Mouse (Mus musculus) midbrain, embryonic 12.5 days (tissue): ENCODE results near the gene Safb. TPM values are rescaled to one million over a fixed set of nuclear protein-coding genes. Genes with fewer than 3 reads are reported as not detected.

ENCODE experiments used
- ATAC-seq: fragments of 200-750 bp; cut with Nextera tagmentation; 2 replicates; pipeline ENCODE4 v1.8.0; 2017; ENCODE audit warnings: low read depth, moderate TSS enrichment, moderate library complexity; ENCODE audit not compliant: low FRiP score
- H3K27ac ChIP-seq: fragments of 300-500 bp; sonication (generic); replicated peaks from 2 replicates; pipeline ENCODE4 v1.5.1; 2016; ENCODE audit warnings: mild to moderate bottlenecking
- H3K27me3 ChIP-seq: fragments of 300-500 bp; sonication (generic); 2 replicates; pipeline ENCODE4 v1.6.1; 2016; ENCODE audit warnings: mild to moderate bottlenecking
- H3K36me3 ChIP-seq: fragments of 300-500 bp; sonication (generic); 2 replicates; pipeline ENCODE4 v1.6.1; 2016
- H3K4me1 ChIP-seq: fragments of 300-500 bp; sonication (generic); 2 replicates; pipeline ENCODE4 v1.6.1; 2016
- H3K4me2 ChIP-seq: fragments of 300-500 bp; sonication (generic); replicated peaks from 2 replicates; pipeline ENCODE4 v1.6.1; 2016; ENCODE audit warnings: mild to moderate bottlenecking, moderate library complexity
- H3K4me3 ChIP-seq: fragments of 300-500 bp; sonication (generic); 2 replicates; pipeline ENCODE4 v1.5.1; 2016; ENCODE audit warnings: mild to moderate bottlenecking
- H3K9ac ChIP-seq: fragments of 300-500 bp; sonication (generic); replicated peaks from 2 replicates; pipeline ENCODE4 v1.6.1; 2016; ENCODE audit warnings: mild to moderate bottlenecking, moderate library complexity
- H3K9me3 ChIP-seq: fragments of 300-500 bp; sonication (generic); 2 replicates; pipeline ENCODE4 v1.6.1; 2016; ENCODE audit warnings: mild to moderate bottlenecking
- WGBS: fragments of 180-500 bp; shearing (Covaris S2); methylation state at CpG from one replicate; pipeline ENCODE4 v1.1.7; 2016; 5-methylcytosine and 5-hydroxymethylcytosine counted together
- polyA plus RNA-seq: library from polyadenylated mRNA; unstranded; fragments of >200 nt; fragmentation: Nextera tagmentation; extraction: Ambion mirVana; gene quantifications from 2 replicates; pipeline ENCODE4 v1.2.1, GENCODE M21; 2016

The Safb gene
- 168 and 177 TPM in 2 replicates for polyA plus RNA-seq

DNA sequence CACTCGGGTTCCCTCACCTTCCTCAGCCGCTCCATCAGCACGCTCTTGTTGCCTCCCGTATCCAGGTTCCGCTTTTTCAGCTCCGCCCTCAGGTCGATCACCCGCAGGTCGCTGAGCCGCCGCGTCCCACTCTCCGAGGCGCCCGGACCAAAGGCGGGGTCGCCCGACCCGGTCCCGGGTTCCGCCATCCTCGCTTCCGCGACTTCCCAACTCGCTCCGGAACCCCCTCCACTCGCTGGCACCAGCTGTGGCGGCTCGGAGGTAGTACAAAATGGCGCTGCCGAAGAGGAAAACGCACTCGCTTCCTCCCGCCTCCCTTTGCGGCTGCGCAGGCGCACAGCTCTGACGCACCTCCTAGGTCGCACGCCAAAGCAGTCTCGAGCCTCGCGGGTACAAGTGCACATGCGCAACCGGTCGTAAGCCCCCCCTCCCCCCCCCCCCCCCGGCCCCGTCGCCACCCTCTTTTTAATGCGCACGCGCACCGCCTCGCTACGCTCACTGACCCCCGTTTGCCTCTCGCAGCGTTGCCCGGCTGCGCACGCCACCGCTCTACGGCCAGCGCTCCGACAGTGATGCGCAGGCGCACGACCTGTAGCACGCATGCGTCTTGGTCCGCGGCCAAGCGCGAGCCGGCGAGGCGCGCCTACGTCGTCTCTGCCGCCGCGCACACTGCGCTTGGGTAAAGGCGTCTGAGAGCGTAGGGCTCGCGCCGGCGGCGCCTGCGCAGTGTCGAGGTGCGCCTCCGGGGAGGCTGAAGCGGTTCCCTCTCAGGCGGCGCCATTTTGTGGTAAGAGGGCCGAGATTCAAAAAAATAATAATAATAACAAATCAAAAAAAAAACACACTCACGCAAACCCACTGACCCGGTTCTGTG lies at the start of gene Safb, which contains the start of gene Safb2:
Safb (plus strand) TSS at position 569 of the 874 bp plus-strand sequence.
Safb2 (minus strand) TSS at position 329 of the 874 bp plus-strand sequence.
- Histone ChIP-seq H3K36me3 (peaks cover 62% of the 10 kb centered on the region), H3K27ac (peak within 1 kb of the TSS; percentile 94), H3K4me1 (peaks cover 46% of the 10 kb centered on the region), H3K27me3 (no peaks in the 10 kb centered on the region), H3K9ac (peak within 1 kb of the TSS; percentile 86), H3K4me2 (peak within 1 kb of the TSS; percentile 87), H3K9me3 (no peaks in the 10 kb centered on the region), H3K4me3 (peak within 1 kb of the TSS; percentile 93)
- ATAC-seq: peak; percentile 96
- WGBS: under 1% methylated on average over 93 of the region's 101 CpGs

DNA sequence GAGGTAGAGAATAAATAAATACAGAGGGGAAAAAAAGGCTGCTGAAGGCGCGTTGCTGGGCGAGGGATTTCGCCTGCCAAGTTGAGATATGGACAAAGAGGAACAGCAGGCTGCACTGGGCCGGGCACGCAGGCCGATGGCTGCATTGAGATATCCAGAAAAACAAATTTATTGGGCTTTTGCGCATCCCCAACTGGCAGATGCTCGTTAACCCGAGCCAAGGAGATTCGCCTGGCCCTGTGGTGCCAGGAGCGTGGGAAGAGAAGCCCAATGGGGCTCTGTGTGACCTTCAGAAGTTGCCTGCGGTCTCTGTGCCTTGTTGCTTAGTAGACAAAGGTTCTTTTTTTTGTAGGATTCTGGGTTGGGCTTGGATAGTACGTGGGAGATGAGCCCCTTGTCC lies 48.4 kb upstream of the Safb start:
- Histone ChIP-seq H3K4me2 (no peak overlapping the region), H3K9ac (no peak overlapping the region), H3K36me3 (no peaks in the 10 kb centered on the region), H3K4me3 (no peak overlapping the region), H3K4me1 (peaks cover 34% of the 10 kb centered on the region), H3K9me3 (no peaks in the 10 kb centered on the region), H3K27me3 (no peaks in the 10 kb centered on the region), H3K27ac (peak overlapping the region; percentile 74)
- ATAC-seq: no peak
- WGBS: 38% methylated on average over 14 of the region's 14 CpGs

DNA sequence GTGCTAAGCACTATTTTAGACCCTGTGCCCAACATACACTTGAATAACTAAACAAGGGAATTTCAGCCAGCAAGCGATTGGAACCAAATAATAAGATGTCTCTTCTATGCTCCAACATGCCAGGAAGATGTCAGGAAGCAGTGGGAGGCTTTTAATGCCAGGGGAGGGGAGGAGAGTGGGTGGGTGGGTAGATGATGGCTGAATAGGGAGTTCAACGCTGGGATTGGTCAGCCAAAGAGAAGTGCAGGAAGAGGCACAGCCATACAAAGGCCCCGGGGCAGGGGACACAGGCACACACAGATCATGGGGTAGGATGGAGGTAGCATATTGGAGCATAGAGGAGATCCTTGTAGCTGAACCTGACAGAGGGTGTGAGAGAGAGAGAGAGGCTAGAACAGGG lies 47.8 kb upstream of the Safb start:
- ATAC-seq: 0 out of 2 replicates have a peak, but pooled peaks have one; percentile 5
- no peak overlapping the region for H3K4me2 ChIP-seq
- no peaks in the 10 kb centered on the region for H3K9me3 ChIP-seq
- no peaks in the 10 kb centered on the region for H3K27me3 ChIP-seq
- no peak overlapping the region for H3K9ac ChIP-seq
- H3K4me3 ChIP-seq: no peak overlapping the region
- WGBS: 49% methylated on average over 3 of the region's 3 CpGs
- peak overlapping the region; percentile 74 for H3K27ac ChIP-seq
- no peaks in the 10 kb centered on the region for H3K36me3 ChIP-seq
- peaks cover 34% of the 10 kb centered on the region for H3K4me1 ChIP-seq

DNA sequence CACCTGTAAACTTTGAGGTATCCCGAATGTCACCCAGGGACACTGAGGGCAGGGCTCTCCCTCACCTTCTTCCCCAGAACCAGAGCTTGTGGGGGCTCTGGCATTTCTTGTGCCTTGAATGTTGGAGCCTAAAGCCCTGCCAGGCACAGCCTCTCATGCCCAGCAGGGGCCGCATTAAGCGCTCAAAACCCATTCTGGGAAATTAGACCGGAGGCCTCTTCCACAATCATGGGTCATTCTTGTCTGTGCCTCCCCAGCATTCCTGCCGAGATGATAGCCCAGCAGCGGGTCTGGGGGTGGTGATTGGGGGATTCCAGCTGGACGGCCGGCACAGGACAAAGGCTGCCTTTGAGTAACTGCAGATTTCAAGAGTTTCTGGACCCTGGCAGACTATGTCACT lies 46.7 kb upstream of the Safb start:
- Histone ChIP-seq H3K27ac (peak overlapping the region; percentile 63), H3K9ac (no peak overlapping the region), H3K4me2 (no peak overlapping the region), H3K4me3 (no peak overlapping the region), H3K9me3 (no peaks in the 10 kb centered on the region), H3K36me3 (no peaks in the 10 kb centered on the region), H3K27me3 (no peaks in the 10 kb centered on the region; the same call in 1 of the 2 replicates), H3K4me1 (peaks cover 43% of the 10 kb centered on the region)
- peak; percentile 57 for ATAC-seq
- 9% methylated on average over 8 of the region's 8 CpGs for whole genome bisulfite sequencing

DNA sequence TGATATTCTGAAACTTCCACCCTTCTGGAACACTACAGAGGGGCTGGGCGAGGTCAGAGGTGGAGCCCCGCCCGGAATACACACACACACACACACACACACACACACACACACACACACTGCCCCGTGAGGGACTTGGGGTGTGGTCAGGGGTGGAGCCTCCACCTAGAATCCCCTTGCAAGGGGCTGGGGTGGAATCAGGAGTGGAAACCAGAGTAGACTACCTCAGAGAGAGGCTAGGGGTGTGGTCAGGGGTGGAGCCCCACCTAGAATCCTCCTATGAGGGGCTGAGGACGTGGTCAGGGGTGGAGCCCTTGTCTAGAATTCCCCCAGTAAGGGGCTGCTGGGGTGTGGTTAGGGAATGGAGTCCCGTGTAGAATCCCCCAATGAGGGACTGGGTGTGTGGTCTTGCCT lies 44.1 kb upstream of the Safb start:
- no peak for ATAC-seq

DNA sequence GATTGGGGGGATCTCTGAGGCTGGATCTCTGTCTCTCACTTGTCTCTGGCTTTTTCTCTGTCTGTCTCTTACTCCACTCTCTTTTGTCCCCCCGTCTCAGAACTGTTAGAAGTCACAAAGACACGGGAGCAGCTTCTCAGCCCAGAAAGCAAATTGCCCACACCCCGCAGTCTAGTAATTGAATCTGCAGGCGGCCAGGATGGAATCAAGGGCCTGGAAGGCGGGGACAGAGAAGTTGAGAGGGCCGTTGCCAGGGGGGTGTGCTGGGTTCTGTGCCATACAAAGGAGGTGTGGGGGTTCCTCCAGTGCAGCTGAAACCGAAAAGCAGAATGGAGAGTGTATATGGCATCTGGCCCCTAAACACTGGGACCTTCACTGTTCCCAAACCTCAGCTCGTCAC lies 41.9 kb upstream of the Safb start:
- no peaks in the 10 kb centered on the region for H3K9me3 ChIP-seq
- 37% methylated on average over 8 of the region's 8 CpGs for WGBS
- no peak overlapping the region for H3K9ac ChIP-seq
- ATAC-seq: no peak
- no peak overlapping the region for H3K4me3 ChIP-seq
- no peaks in the 10 kb centered on the region; the same call in 1 of the 2 replicates for H3K27me3 ChIP-seq
- H3K36me3 ChIP-seq: no peaks in the 10 kb centered on the region
- H3K4me2 ChIP-seq: no peak overlapping the region
- peaks cover 44% of the 10 kb centered on the region for H3K4me1 ChIP-seq
- H3K27ac ChIP-seq: peak overlapping the region; percentile 52; the same call in 1 of the 2 replicates

More for the DNA sequence above, 44.1 kb upstream of the Safb start:
- peaks cover 50% of the 10 kb centered on the region for H3K4me1 ChIP-seq
- H3K27me3 ChIP-seq: no peaks in the 10 kb centered on the region; the same call in 1 of the 2 replicates
- H3K9ac ChIP-seq: no peak overlapping the region
- 43% methylated on average over 6 of the region's 6 CpGs for WGBS
- H3K27ac ChIP-seq: no peak overlapping the region
- no peak overlapping the region for H3K4me2 ChIP-seq
- no peak overlapping the region for H3K4me3 ChIP-seq
- H3K36me3 ChIP-seq: no peaks in the 10 kb centered on the region
- no peaks in the 10 kb centered on the region for H3K9me3 ChIP-seq

DNA sequence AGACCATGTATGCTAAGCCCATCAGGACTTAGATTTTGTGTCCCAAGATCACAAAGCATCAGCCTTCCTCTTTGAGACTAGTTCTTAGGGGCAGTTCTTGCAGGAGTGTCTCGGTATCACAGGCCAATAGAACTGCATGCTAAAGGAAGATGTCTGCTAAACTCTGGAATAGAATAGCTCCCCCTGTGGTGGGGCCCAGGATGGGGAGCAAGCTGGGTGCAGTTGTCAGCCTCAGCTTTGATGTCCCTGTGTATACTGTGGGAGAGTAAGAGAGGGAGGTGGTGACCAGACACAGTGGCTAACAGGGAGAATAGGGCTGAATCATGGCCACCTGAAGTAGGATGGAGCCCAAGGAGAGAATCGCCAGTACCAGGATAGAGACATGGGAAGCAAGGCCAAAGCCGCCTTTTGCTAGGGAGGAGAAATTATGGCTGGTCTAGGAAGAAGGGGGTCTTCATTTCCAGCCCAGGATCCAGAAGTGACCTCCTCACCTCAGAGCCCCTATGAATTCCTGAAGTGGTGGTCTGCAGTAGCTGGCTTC lies 40.9 kb upstream of the Safb start:
- H3K4me1 ChIP-seq: peaks cover 41% of the 10 kb centered on the region
- 72% methylated on average over 3 of the region's 3 CpGs for WGBS
- no peak for ATAC-seq
- H3K4me3 ChIP-seq: no peak overlapping the region
- no peaks in the 10 kb centered on the region; the same call in 1 of the 2 replicates for H3K27me3 ChIP-seq
- H3K36me3 ChIP-seq: no peaks in the 10 kb centered on the region
- H3K27ac ChIP-seq: no peak overlapping the region
- H3K4me2 ChIP-seq: no peak overlapping the region
- H3K9me3 ChIP-seq: no peaks in the 10 kb centered on the region
- H3K9ac ChIP-seq: no peak overlapping the region

DNA sequence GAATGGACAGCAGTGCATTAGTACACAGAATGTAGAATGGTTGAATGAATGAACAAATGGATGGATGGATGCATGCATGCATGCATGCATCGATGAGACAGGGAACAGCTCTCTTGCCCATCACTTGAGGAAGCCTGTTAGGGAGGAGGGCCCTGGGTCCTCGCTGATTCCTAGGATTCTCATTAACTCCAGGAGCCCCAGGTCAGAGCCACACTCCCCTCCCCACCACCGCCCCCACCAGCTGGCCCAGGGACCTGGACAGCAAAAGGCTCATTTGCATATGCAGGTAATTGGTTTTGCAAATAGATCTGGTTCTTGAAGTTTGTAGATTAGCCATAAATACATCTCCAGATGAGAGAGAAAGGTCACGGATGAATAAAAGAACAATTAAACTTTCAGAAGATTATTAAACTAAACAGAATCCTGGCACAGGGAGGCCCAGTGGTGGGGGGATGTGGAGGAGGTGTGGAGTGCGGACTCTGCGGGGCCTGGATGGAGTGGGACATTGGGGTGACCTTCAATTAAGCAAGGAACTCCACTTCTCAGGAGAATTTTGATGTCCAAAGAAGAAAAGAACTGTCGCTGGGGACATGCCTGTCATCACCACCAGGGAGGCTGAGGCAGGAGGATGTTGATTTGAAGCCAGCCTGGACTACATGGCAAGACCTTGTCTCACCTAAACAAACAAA lies 39.8 kb upstream of the Safb start:
- Histone ChIP-seq H3K4me3 (no peak overlapping the region), H3K36me3 (no peaks in the 10 kb centered on the region), H3K27me3 (no peaks in the 10 kb centered on the region; the same call in 1 of the 2 replicates), H3K9me3 (no peaks in the 10 kb centered on the region), H3K27ac (no peak overlapping the region), H3K4me2 (no peak overlapping the region), H3K9ac (no peak overlapping the region), H3K4me1 (peaks cover 38% of the 10 kb centered on the region)
- ATAC-seq: no peak
- WGBS: 82% methylated on average over 7 of the region's 7 CpGs

DNA sequence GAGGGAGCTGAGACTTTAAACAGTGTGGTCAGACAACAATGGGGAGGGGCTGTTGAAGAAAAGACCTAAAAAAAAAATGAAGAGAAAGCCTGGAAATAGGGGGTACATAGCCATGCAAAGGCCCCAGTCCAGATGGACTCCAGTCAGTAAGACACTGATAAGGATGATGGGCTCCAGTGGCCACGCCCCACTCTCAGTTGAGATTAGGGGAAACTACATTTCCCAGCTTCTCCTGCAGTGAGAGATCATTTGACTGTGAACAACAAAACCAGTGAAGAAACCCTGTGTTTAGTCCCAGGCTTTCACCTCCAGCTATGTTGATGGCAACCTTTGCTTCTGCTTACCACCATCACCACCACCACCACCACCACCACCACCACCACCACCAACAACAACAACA lies 38.7 kb upstream of the Safb start:
- no peaks in the 10 kb centered on the region for H3K36me3 ChIP-seq
- no peak overlapping the region for H3K4me3 ChIP-seq
- H3K4me1 ChIP-seq: peaks cover 43% of the 10 kb centered on the region
- H3K4me2 ChIP-seq: no peak overlapping the region
- no peak overlapping the region for H3K27ac ChIP-seq
- ATAC-seq: no peak
- no peak overlapping the region for H3K9ac ChIP-seq
- H3K9me3 ChIP-seq: no peaks in the 10 kb centered on the region
- 77% methylated on average over 1 of the region's 1 CpGs for WGBS
- no peaks in the 10 kb centered on the region; the same call in 1 of the 2 replicates for H3K27me3 ChIP-seq

DNA sequence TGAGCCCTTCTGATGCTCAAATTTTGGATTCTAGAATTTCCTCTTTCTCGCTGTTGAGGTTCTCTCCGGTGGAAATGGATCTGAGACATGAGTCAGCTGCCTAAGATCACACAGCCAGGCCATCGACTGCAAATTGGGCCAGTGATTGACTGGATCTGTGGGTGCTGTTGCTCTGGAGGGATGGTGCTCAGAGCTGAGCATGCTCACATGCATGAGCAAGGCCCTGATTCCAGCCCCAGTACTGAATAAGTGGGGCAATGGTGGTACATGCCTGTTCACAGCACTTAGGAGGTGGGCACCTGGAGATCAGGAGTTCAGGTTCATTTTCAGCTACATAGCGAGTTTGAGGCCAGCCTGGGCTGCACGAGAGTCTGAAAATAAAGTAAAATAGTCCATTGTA lies 38.0 kb upstream of the Safb start:
- H3K27me3 ChIP-seq: no peaks in the 10 kb centered on the region; the same call in 1 of the 2 replicates
- H3K9me3 ChIP-seq: no peaks in the 10 kb centered on the region
- H3K4me2 ChIP-seq: no peak overlapping the region
- H3K36me3 ChIP-seq: no peaks in the 10 kb centered on the region
- H3K9ac ChIP-seq: no peak overlapping the region
- 0 out of 2 replicates have a peak overlapping the region, but pooled peaks have one; percentile 60 for H3K27ac ChIP-seq
- H3K4me3 ChIP-seq: no peak overlapping the region
- WGBS: 87% methylated on average over 5 of the region's 5 CpGs
- H3K4me1 ChIP-seq: peaks cover 50% of the 10 kb centered on the region
- no peak for ATAC-seq

DNA sequence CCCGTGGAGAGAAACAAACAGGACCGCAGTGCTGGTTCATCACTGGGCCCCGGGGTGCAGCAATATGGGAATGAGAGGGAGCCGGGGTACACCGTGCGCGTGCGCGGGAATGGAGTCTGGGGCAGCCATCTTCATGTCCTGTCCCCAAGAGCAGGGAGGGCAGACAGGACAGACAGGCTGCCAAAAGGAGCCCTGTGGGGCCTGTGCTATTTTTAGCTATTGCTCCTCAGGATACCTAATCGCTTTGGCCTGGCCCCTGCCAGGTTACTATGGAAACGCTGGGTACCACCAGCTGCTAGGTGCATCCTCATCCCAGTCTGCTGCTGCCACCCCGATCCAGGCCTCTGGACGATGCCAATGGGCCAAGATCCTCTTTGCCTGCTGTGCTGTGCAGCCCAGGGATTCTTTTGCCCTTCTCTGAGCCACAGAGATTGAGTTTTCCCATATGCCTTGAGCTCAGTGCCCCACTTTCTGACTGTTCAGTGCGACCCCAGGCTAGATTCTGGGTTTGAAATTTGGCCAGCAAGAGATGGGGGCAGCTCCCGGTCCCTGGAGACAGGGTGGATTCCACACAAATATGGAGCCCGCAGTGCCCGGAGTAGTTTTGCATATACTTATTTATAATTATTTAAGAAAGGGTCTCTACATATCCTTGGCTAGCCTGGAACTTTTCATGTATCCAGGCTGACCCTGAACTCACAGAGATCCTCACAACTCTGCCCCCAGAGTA lies 37.3 kb upstream of the Safb start:
- WGBS: 55% methylated on average over 17 of the region's 17 CpGs
- no peaks in the 10 kb centered on the region; the same call in 1 of the 2 replicates for H3K27me3 ChIP-seq
- H3K9ac ChIP-seq: no peak overlapping the region
- H3K9me3 ChIP-seq: no peaks in the 10 kb centered on the region
- peak overlapping the region; percentile 60 for H3K27ac ChIP-seq
- H3K36me3 ChIP-seq: no peaks in the 10 kb centered on the region
- no peak for ATAC-seq
- H3K4me2 ChIP-seq: no peak overlapping the region
- no peak overlapping the region for H3K4me3 ChIP-seq
- peaks cover 55% of the 10 kb centered on the region for H3K4me1 ChIP-seq
